Comparison of ENCODE assay signal across 26 mouse cellular contexts in genomic region chr10:98901533-98901932, GRCm38 (mm10). TPM values are rescaled to one million over a fixed set of nuclear protein-coding genes. Genes with fewer than 3 reads are reported as not detected.
DNase-seq lines count a peak whose midpoint lies in the region; ATAC-seq and TF ChIP-seq lines count a peak whose summit lies in the region.
"Had no signal": no experiment of that assay in that cellular context is flagged by ENCODE, and none has a peak within 500 bp of the region (broad histone marks: within the 10 kb centered on the region; RNA-seq: fewer than 3 reads in every experiment).

No protein-coding gene starts in this region.

- no peak for TF ChIP-seq CTCF in MEL (IDR thresholded peaks at IDR 0.05 in 2 of 3, conservative IDR thresholded peaks at IDR 0.05 in 1 of 3; ENCODE audit: control insufficient read depth in 1 of 3, insufficient read depth in 1 of 3, low read depth in 2 of 3, low read length in 3 of 3, poor library complexity in 1 of 3, severe bottlenecking in 1 of 3)
- no peak for TF ChIP-seq CTCF in liver, postnatal 0 days (IDR thresholded peaks at IDR 0.05; ENCODE audit: low read depth)

- no peaks in the 10 kb centered on the region for H3K9me3 ChIP-seq in liver, embryonic 13.5 days (replicated peaks)
- H3K9me3 ChIP-seq in liver, embryonic 15.5 days (replicated peaks) = no peaks in the 10 kb centered on the region
- no peaks in the 10 kb centered on the region for H3K9me3 ChIP-seq in liver, embryonic 11.5 days (ENCODE audit: control insufficient read depth, low read length)
- H3K9me3 ChIP-seq in MEL (replicated peaks; ENCODE audit: insufficient read depth, low read length) = no peaks in the 10 kb centered on the region
- no peaks in the 10 kb centered on the region for H3K9me3 ChIP-seq in liver, postnatal 0 days (ENCODE audit: low read length)
- H3K9me3 ChIP-seq: embryonic facial prominence, embryonic 10.5 days; embryonic facial prominence, embryonic 12.5 days; forebrain, embryonic 13.5 days; forebrain, embryonic 15.5 days; G1E had no signal

- 45% methylated on average over 5 of the region's 5 CpGs for WGBS in liver, embryonic 13.5 days (ENCODE audit: insufficient replicate concordance)
- WGBS in liver, embryonic 15.5 days (ENCODE audit: insufficient replicate concordance) = 38% methylated on average over 5 of the region's 5 CpGs
- 68% methylated on average over 5 of the region's 5 CpGs for WGBS in liver, embryonic 11.5 days
- WGBS in liver, postnatal 0 days (ENCODE audit: insufficient replicate concordance) = 50% methylated on average over 5 of the region's 5 CpGs

- H3K36me3 ChIP-seq in liver, embryonic 13.5 days = no peaks in the 10 kb centered on the region
- no peaks in the 10 kb centered on the region for H3K36me3 ChIP-seq in liver, embryonic 15.5 days (replicated peaks)
- H3K36me3 ChIP-seq in liver, embryonic 11.5 days (ENCODE audit: control insufficient read depth, insufficient read depth, low read length) = no peaks in the 10 kb centered on the region
- H3K36me3 ChIP-seq in MEL (ENCODE audit: control insufficient read depth in 1 of 2, insufficient read depth in 2 of 2, low read length in 2 of 2) = peaks cover 0 to 24% of the 10 kb centered on the region in 2 experiments; a peak in 2 of 4 replicates
- H3K36me3 ChIP-seq in liver, postnatal 0 days (replicated peaks; ENCODE audit: insufficient read depth, low read length) = no peaks in the 10 kb centered on the region
- H3K36me3 ChIP-seq: embryonic facial prominence, embryonic 10.5 days; embryonic facial prominence, embryonic 12.5 days; forebrain, embryonic 15.5 days; G1E had no signal

- no peak for DNase-seq in liver, embryonic 13.5 days
- DNase-seq in liver (no peak), MEL (ENCODE audit: low read depth, low spot score) (peak; percentile 57)
- DNase-seq in liver, embryonic 11.5 days (ENCODE audit: low spot score) = no peak
- DNase-seq in liver, postnatal 0 days = no peak
- DNase-seq in lung, postnatal 4 days = no peak
- DNase-seq: adrenal gland, adult 8-10 months; adrenal gland, postnatal 14 days; adrenal gland, postnatal 36 days; B cell, adult 2 months; cerebellum, adult 11-12 months; cerebellum, adult 2 months; cerebellum, adult 9-10 months; cerebellum, postnatal 10 days; cerebellum, postnatal 25 days had no signal

- no peaks in the 10 kb centered on the region for H3K79me2 ChIP-seq in MEL (ENCODE audit: control insufficient read depth, insufficient read depth, low read length, poor library complexity)

- no peak overlapping the region for H3K4me2 ChIP-seq in liver, embryonic 13.5 days
- H3K4me2 ChIP-seq in liver, embryonic 15.5 days = no peak overlapping the region
- H3K4me2 ChIP-seq in liver, embryonic 11.5 days = no peak overlapping the region
- no peak overlapping the region for H3K4me2 ChIP-seq in liver, postnatal 0 days (ENCODE audit: low read depth, low read length)
- H3K4me2 ChIP-seq: embryonic facial prominence, embryonic 12.5 days; forebrain, embryonic 13.5 days; forebrain, embryonic 15.5 days had no signal

- ATAC-seq in liver, embryonic 13.5 days (ENCODE audit: low read depth) = no peak
- no peak for ATAC-seq in liver, embryonic 15.5 days (ENCODE audit: insufficient read depth)
- ATAC-seq in liver, embryonic 11.5 days (replicated peaks; ENCODE audit: low FRiP score) = no peak
- ATAC-seq in liver, postnatal 0 days = no peak
- no peak for ATAC-seq in megakaryocyte, adult 5-6 weeks (ENCODE audit: poor library complexity, severe bottlenecking)
- ATAC-seq: activated CD4-positive, CD25-positive, alpha-beta regulatory T cell, adult 4 months; CD4-positive, CD25-positive, alpha-beta regulatory T cell, adult 4 months; forebrain, embryonic 13.5 days; forebrain, embryonic 15.5 days; Patski had no signal

- no peaks in the 10 kb centered on the region for H3K27me3 ChIP-seq in liver, embryonic 13.5 days
- no peaks in the 10 kb centered on the region for H3K27me3 ChIP-seq in liver, embryonic 15.5 days
- H3K27me3 ChIP-seq in liver, embryonic 11.5 days (replicated peaks; ENCODE audit: control insufficient read depth, insufficient read depth, low read length) = no peaks in the 10 kb centered on the region
- H3K27me3 ChIP-seq in MEL (ENCODE audit: control insufficient read depth in 1 of 2, insufficient read depth in 2 of 2, low read length in 2 of 2) = no peaks in the 10 kb centered on the region
- H3K27me3 ChIP-seq in liver, postnatal 0 days (ENCODE audit: insufficient read depth, low read length) = no peaks in the 10 kb centered on the region
- H3K27me3 ChIP-seq: CH12.LX; embryonic facial prominence, embryonic 12.5 days; forebrain, embryonic 13.5 days; forebrain, embryonic 15.5 days had no signal

- 0 out of 2 replicates have a peak overlapping the region, but pooled peaks have one; percentile 16 for H3K27ac ChIP-seq in liver, embryonic 13.5 days
- 0 out of 2 replicates have a peak overlapping the region, but pooled peaks have one; percentile 1 for H3K27ac ChIP-seq in liver, embryonic 15.5 days (replicated peaks)
- H3K27ac ChIP-seq in liver, embryonic 11.5 days (ENCODE audit: low read depth, low read length) = no peak overlapping the region
- no peak overlapping the region for H3K27ac ChIP-seq in MEL (ENCODE audit: control insufficient read depth, low read depth, low read length)
- no peak overlapping the region for H3K27ac ChIP-seq in liver, postnatal 0 days (ENCODE audit: low read depth)
- H3K27ac ChIP-seq: embryonic facial prominence, embryonic 10.5 days; embryonic facial prominence, embryonic 12.5 days; forebrain, embryonic 13.5 days; forebrain, embryonic 15.5 days had no signal

- no peak overlapping the region for H3K4me3 ChIP-seq in liver, embryonic 13.5 days (replicated peaks)
- H3K4me3 ChIP-seq in liver, embryonic 15.5 days (replicated peaks) = no peak overlapping the region
- no peak overlapping the region for H3K4me3 ChIP-seq in liver, embryonic 11.5 days (ENCODE audit: low read depth, low read length)
- H3K4me3 ChIP-seq in MEL (ENCODE audit: control insufficient read depth in 1 of 2, insufficient read depth in 1 of 2, low read depth in 2 of 2, low read length in 2 of 2) = no peak overlapping the region
- no peak overlapping the region for H3K4me3 ChIP-seq in liver, postnatal 0 days (ENCODE audit: low read depth, low read length)
- H3K4me3 ChIP-seq: embryonic facial prominence, embryonic 10.5 days; embryonic facial prominence, embryonic 12.5 days; forebrain, embryonic 13.5 days; forebrain, embryonic 15.5 days had no signal

- H3K9ac ChIP-seq in liver, embryonic 13.5 days = no peak overlapping the region
- H3K9ac ChIP-seq in liver, embryonic 15.5 days = no peak overlapping the region
- no peak overlapping the region for H3K9ac ChIP-seq in liver, embryonic 11.5 days (ENCODE audit: low read depth, low read length)
- no peak overlapping the region for H3K9ac ChIP-seq in MEL (ENCODE audit: control insufficient read depth, low read depth, low read length, poor library complexity, severe bottlenecking)
- no peak overlapping the region for H3K9ac ChIP-seq in liver, postnatal 0 days (replicated peaks)
- H3K9ac ChIP-seq: embryonic facial prominence, embryonic 12.5 days; forebrain, embryonic 13.5 days; forebrain, embryonic 15.5 days had no signal

- H3K4me1 ChIP-seq in liver, embryonic 13.5 days (replicated peaks) = peaks cover 32% of the 10 kb centered on the region
- peaks cover 31% of the 10 kb centered on the region for H3K4me1 ChIP-seq in liver, embryonic 15.5 days (replicated peaks)
- peaks cover 14% of the 10 kb centered on the region for H3K4me1 ChIP-seq in liver, embryonic 11.5 days (replicated peaks; ENCODE audit: control insufficient read depth, insufficient read depth, low read length)
- peaks cover 6 to 19% of the 10 kb centered on the region in 2 experiments for H3K4me1 ChIP-seq in MEL (ENCODE audit: control insufficient read depth in 1 of 2, insufficient read depth in 2 of 2, low read length in 2 of 2)
- H3K4me1 ChIP-seq in liver, postnatal 0 days (ENCODE audit: insufficient read depth) = peaks cover 13% of the 10 kb centered on the region
- H3K4me1 ChIP-seq: embryonic facial prominence, embryonic 10.5 days; embryonic facial prominence, embryonic 12.5 days; forebrain, embryonic 13.5 days; forebrain, embryonic 15.5 days had no signal

- TF ChIP-seq RAD21 in MEL (IDR thresholded peaks at IDR 0.05; ENCODE audit: low read depth, low read length) = no peak

- TF ChIP-seq EP300 in MEL (IDR thresholded peaks at IDR 0.05; ENCODE audit: low read depth in 1 of 2, low read length in 2 of 2) = peak; percentile 62 to 71; a peak in 2 of 4 replicates
- TF ChIP-seq EP300 in liver, postnatal 0 days (IDR thresholded peaks at IDR 0.05; ENCODE audit: low read depth) = peak; percentile 44; the same call in 1 of the 2 replicates

- TF ChIP-seq POLR2A in MEL (IDR thresholded peaks at IDR 0.05; ENCODE audit: control insufficient read depth in 1 of 2, insufficient read depth in 1 of 2, low read depth in 1 of 2, low read length in 2 of 2, poor library complexity in 1 of 2) = no peak

TF ChIP-seq in MEL, 35 proteins besides CTCF, POLR2A, EP300 and RAD21 (continues in another document):
- no peak for TF ChIP-seq UBTF (IDR thresholded peaks at IDR 0.05; ENCODE audit: borderline replicate concordance, insufficient read depth, low read depth, low read length)
- peak; percentile 57 for TF ChIP-seq GATA1 (IDR thresholded peaks at IDR 0.05; ENCODE audit: low read depth, low read length)
- peak; percentile 77 for TF ChIP-seq TCF12 (IDR thresholded peaks at IDR 0.05; ENCODE audit: low read depth, low read length)
- no peak for TF ChIP-seq TBP (IDR thresholded peaks at IDR 0.05; ENCODE audit: low read depth, low read length)
- peak; percentile 68 for TF ChIP-seq ETS1 (IDR thresholded peaks at IDR 0.05; ENCODE audit: low read depth, low read length)
- 0 out of 2 replicates have a peak, but pooled peaks have one; percentile 36 for TF ChIP-seq SIN3A (IDR thresholded peaks at IDR 0.05; ENCODE audit: low read length)
- peak; percentile 81; the same call in 1 of the 2 replicates for TF ChIP-seq MEF2A (IDR thresholded peaks at IDR 0.05; ENCODE audit: extremely low read depth, insufficient replicate concordance, low read depth, low read length, poor library complexity, severe bottlenecking)
- TF ChIP-seq ZKSCAN1 (IDR thresholded peaks at IDR 0.05; ENCODE audit: low read depth, low read length) = no peak
- TF ChIP-seq MAZ (IDR thresholded peaks at IDR 0.05; ENCODE audit: low read depth, low read length) = no peak
- TF ChIP-seq GABPA (IDR thresholded peaks at IDR 0.05; ENCODE audit: low read depth, low read length) = no peak

RNA-seq across cellular contexts. Expression of gene Atp2b1, which starts 12.7 kb away (rescaled TPM):
- 38.1 and 43.9 TPM in 2 replicates for polyA plus RNA-seq in liver, embryonic 13.5 days (2015; fragmentation: Nextera tagmentation; extraction: Ambion mirVana)
- polyA plus RNA-seq in liver, embryonic 15.5 days (2015; fragmentation: Nextera tagmentation; extraction: Ambion mirVana) = 30.9 and 33.3 TPM in 2 replicates
- 67.4 and 71.9 TPM in 2 replicates for polyA plus RNA-seq in liver, embryonic 11.5 days (2014; fragmentation: Nextera tagmentation; extraction: Ambion mirVana)
- 23.5 and 29.4 TPM in 2 replicates for total RNA-seq in MEL (2012; rRNA removed)
- polyA plus RNA-seq in MEL (2012; ENCODE audit: insufficient read depth in 1 of 2, insufficient read length in 2 of 2, low read depth in 1 of 2, low replicate concordance in 2 of 2, missing spikeins in 1 of 2) = 10 to 100 TPM in 1 of 2 experiments, not detected in 1; 26.6 TPM
- 33.3 and 37.0 TPM in 2 replicates for polyA plus RNA-seq in liver, postnatal 0 days (2015; fragmentation: Nextera tagmentation; extraction: Ambion mirVana)
- 81.2 and 94.2 TPM in 2 replicates for total RNA-seq in megakaryocyte, adult 5-6 weeks (2015)
- total RNA-seq in megakaryocyte, adult 5-6 weeks (2017) = 118 and 132 TPM in 2 replicates

Comparison
In these comparisons a context has a peak if more than half of its experiments do, and no peak if none do; other contexts are left out.
1. H3K27ac ChIP-seq: peak in liver, embryonic 13.5 days (single experiment) and liver, embryonic 15.5 days (single experiment); none in liver, embryonic 11.5 days (single experiment), MEL (single experiment) and liver, postnatal 0 days (single experiment).